ENCODE assay signal across 1 mouse cellular context in genomic region chr12:111816967-111817366, GRCm38 (mm10).
TF ChIP-seq lines count a peak whose summit lies in the region.

No protein-coding gene starts in this region.

TF ChIP-seq in MEL, 35 proteins besides CTCF, POLR2A, EP300 and RAD21 (continued from another document):
- peak; percentile 42 for TF ChIP-seq SMC3 (IDR thresholded peaks at IDR 0.05; ENCODE audit: low read depth, low read length)
